Mouse (Mus musculus) cerebral cortex, adult 2 months (tissue): ENCODE results near the gene Gm43064.

Experiments
- WGBS: fragments of 180-500 bp; shearing (Covaris S2); methylation state at CpG from one replicate; pipeline ENCODE4 v1.1.7; 2018; 5-methylcytosine and 5-hydroxymethylcytosine counted together

Gm43064 gene

GRCm38 (mm10) chr3:103857036-103857805, 47.8 kb downstream of the Gm43064 start:
- 95% methylated on average over 7 of the region's 7 CpGs for WGBS

GRCm38 (mm10) chr3:103857977-103858563, 48.7 kb downstream of the Gm43064 start:
- 82% methylated on average over 6 of the region's 6 CpGs for WGBS

- WGBS: 66% methylated on average over 12 of the region's 12 CpGs
Observed at GRCm38 (mm10) chr3:103858881-103859801, 49.8 kb downstream of the Gm43064 start, which contains the start of gene Ptpn22. Gene Ptpn22, plus strand, starts transcription at chr3:103859795.

GRCm38 (mm10) chr3:103859851-103860391, 50.5 kb downstream of the Gm43064 start:
- WGBS: 58% methylated on average over 6 of the region's 6 CpGs

- 77% methylated on average over 4 of the region's 4 CpGs for WGBS
Observed at GRCm38 (mm10) chr3:103862721-103863220, 53.4 kb downstream of the Gm43064 start.

GRCm38 (mm10) chr3:103864200-103864599, 54.8 kb downstream of the Gm43064 start:
- WGBS: 96% methylated on average over 6 of the region's 6 CpGs

- 91% methylated on average over 5 of the region's 5 CpGs for WGBS
Observed at GRCm38 (mm10) chr3:103867424-103867971, 58.1 kb downstream of the Gm43064 start.

- WGBS: 89% methylated on average over 4 of the region's 4 CpGs
Observed at GRCm38 (mm10) chr3:103868008-103868407, 58.6 kb downstream of the Gm43064 start.

- WGBS: 57% methylated on average over 3 of the region's 3 CpGs
Observed at GRCm38 (mm10) chr3:103872663-103873098, 63.3 kb downstream of the Gm43064 start.

- 81% methylated on average over 7 of the region's 7 CpGs for WGBS
Observed at GRCm38 (mm10) chr3:103874329-103874728, 65.0 kb downstream of the Gm43064 start.

- WGBS: 57% methylated on average over 11 of the region's 11 CpGs
Observed at GRCm38 (mm10) chr3:103885946-103886345, 76.6 kb downstream of the Gm43064 start.

GRCm38 (mm10) chr3:103887581-103887980, 78.2 kb downstream of the Gm43064 start:
- 16% methylated on average over 3 of the region's 3 CpGs for WGBS
